Mouse (Mus musculus) limb, embryonic 14.5 days (tissue): ENCODE results near the gene Usp51. TPM values are rescaled to one million over a fixed set of nuclear protein-coding genes. Genes with fewer than 3 reads are reported as not detected.
"Not testable (repeated sequence)": the region's sequence is repeated elsewhere in the genome, so short reads cannot be mapped to it uniquely, and the experiment has no call there.

ENCODE experiments used
- ATAC-seq: fragments of 200-750 bp; cut with Nextera tagmentation; 2 replicates; pipeline ENCODE4 v1.8.0; 2017; ENCODE audit warnings: low read depth, moderate number of reproducible peaks, moderate TSS enrichment; ENCODE audit not compliant: low FRiP score
- DNase-seq: peaks from one replicate; pipeline ENCODE4 v3.0.0-alpha.2; 2015; ENCODE audit warnings: low spot score
- H3K27ac ChIP-seq: fragments of 300-500 bp; sonication (generic); replicated peaks from 2 replicates; pipeline ENCODE4 v1.5.1; 2014; ENCODE audit warnings: low read depth, mild to moderate bottlenecking, low read length, moderate library complexity, mixed read lengths
- H3K27me3 ChIP-seq: fragments of 300-500 bp; sonication (generic); 2 replicates; pipeline ENCODE4 v1.6.1; 2014; ENCODE audit warnings: low read length, mixed read lengths; ENCODE audit not compliant: control insufficient read depth, insufficient read depth
- H3K36me3 ChIP-seq: fragments of 300-500 bp; sonication (generic); 2 replicates; pipeline ENCODE4 v1.6.1; 2014; ENCODE audit warnings: mild to moderate bottlenecking, low read length, moderate library complexity, mixed read lengths; ENCODE audit not compliant: control insufficient read depth, insufficient read depth
- H3K4me1 ChIP-seq: fragments of 300-500 bp; sonication (generic); 2 replicates; pipeline ENCODE4 v1.6.1; 2014; ENCODE audit warnings: antibody characterized with exemption, low read length, mixed read lengths; ENCODE audit not compliant: control insufficient read depth, insufficient read depth
- H3K4me2 ChIP-seq: fragments of 300-500 bp; sonication (generic); replicated peaks from 2 replicates; pipeline ENCODE4 v1.6.1; 2014; ENCODE audit warnings: low read depth, mild to moderate bottlenecking, low read length, moderate library complexity; ENCODE audit not compliant: severe bottlenecking
- H3K4me3 ChIP-seq: fragments of 300-500 bp; sonication (generic); replicated peaks from 2 replicates; pipeline ENCODE4 v1.5.1; 2014; ENCODE audit warnings: low read length
- H3K9ac ChIP-seq: fragments of 300-500 bp; sonication (generic); 2 replicates; pipeline ENCODE4 v1.6.1; 2014; ENCODE audit warnings: mild to moderate bottlenecking, low read depth, low read length, moderate library complexity; ENCODE audit not compliant: severe bottlenecking
- H3K9me3 ChIP-seq: fragments of 300-500 bp; sonication (generic); 2 replicates; pipeline ENCODE4 v1.6.1; 2016; ENCODE audit warnings: low read length; ENCODE audit not compliant: control insufficient read depth
- POLR2A ChIP-seq: fragments of 200-500 bp; IDR thresholded peaks from 2 replicates; pipeline ENCODE4 v1.8.0; 2012; ENCODE audit warnings: inconsistent platforms, mild to moderate bottlenecking, moderate library complexity, borderline replicate concordance; ENCODE audit not compliant: insufficient read depth, insufficient read length; ENCODE audit errors: extremely low read depth
- WGBS: fragments of 180-500 bp; shearing (Covaris S2); extraction: QIAGEN DNeasy Blood & Tissue Kit; methylation state at CpG from one replicate; pipeline ENCODE4 v1.1.7; 2014; 5-methylcytosine and 5-hydroxymethylcytosine counted together
- polyA plus RNA-seq, 2 experiments: library from polyadenylated mRNA; depleted of rRNA in 1 of 2; stranded (reverse) in 1 of 2; unstranded in 1 of 2; fragments of >200 nt; fragmentation: Nextera tagmentation in 1 of 2; extraction: Ambion mirVana in 1 of 2; gene quantifications; 2 replicates each; pipeline versions ENCODE4 v1.2.1 to v1.2.3; 2012 to 2014

The Usp51 gene
- polyA plus RNA-seq, 2 experiments: 1.1 to 1.5 TPM

DNA sequence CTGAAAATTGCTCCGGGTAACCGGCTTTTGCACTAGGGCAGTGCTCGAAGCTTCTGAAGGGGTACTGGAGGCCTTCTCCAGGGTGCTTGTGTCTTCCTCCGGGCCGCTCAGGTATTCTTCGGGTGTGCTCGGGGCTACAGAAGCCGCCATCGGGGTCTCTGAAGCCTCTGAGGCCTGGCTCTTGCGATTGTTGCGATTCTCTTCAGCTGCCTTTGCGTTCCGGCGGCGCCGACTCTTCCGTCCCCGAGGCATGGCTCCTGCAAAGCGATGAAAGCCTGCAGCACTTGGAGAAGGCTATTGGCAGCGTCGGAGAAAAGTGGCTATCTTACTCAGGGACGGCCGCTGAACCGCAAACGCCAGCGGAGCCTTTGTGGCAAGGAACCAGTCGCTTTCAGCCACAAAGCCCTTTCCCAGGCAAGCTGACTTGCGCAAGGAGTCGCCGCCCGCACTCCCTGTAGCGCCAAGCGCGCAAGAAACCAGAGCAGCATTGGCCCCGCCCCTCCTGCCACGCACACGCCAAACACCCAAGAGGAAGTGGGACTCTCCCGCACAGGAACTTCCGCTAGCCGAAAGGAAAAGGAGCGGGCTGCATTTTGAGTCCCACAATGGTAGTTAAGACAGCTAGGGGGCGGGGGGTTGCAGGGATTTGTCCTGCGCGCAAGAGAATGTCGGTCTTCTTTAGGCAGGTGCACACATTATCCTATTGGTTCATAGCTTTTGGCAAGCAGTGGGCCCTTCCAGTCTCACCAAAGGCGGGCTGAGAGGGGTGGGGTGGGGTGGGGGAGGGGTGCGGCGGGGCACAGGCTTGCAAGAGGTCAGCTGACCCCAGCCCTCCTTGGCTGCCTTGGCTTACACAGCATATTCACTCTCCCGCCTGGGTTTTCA lies 31.1 kb downstream of the Usp51 start, which contains the start of gene Mageh1:
Gene Mageh1 (minus strand): TSS at position 489 of the 885 bp plus-strand sequence.
- Histone ChIP-seq H3K9ac (peak within 1 kb of the TSS; percentile 82), H3K9me3 (no peaks in the 10 kb centered on the region), H3K4me3 (peak within 1 kb of the TSS; percentile 55), H3K36me3 (no peaks in the 10 kb centered on the region), H3K27ac (peak within 1 kb of the TSS; percentile 92), H3K4me1 (no peaks in the 10 kb centered on the region), H3K4me2 (peak within 1 kb of the TSS; percentile 53), H3K27me3 (peaks cover 4% of the 10 kb centered on the region; the same call in 1 of the 2 replicates)
- peak; percentile 78 for DNase-seq
- peak; percentile 92 for ATAC-seq
- 13% methylated on average over 42 of the region's 49 CpGs for WGBS
- TF ChIP-seq POLR2A: peak; percentile 79; the same call in 1 of the 2 replicates

DNA sequence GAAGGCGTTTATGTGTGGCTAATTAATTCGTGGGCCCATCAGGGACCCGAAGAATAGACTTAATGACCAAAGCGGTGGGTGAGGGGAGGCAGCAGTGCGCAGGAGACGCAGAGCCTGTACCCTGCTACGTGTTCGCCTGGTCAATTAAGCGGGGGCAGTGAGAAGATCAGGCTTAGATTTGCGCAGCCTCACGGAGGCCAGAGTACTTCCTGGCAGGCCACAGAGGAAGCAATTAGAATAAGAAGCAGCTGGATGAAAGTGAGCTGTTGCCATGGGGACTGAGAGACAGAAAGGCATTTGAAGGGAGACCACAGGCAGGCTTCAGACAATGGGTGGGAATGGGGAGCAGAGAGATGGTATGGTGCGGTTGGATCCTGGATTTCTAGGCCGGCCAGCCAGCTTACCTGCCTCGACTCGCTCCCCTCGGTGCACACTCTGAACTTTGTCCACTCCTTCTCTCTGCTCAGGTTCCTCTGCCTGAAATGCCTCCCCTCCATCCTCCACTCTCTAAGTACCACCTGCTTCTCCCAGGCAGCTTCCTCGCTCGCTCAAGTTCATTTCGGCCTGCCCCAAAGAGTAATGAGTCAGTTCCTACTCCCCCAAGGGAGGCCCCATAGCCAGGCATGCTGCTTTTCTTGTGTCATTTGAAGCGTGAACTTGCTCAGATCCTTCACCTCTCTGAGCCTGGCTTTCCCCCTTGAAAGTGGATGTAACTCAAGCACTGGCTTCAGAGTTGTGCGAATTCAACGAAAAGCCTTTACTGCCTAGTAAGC lies 31.9 kb downstream of the Usp51 start:
- H3K27me3 ChIP-seq, DNase-seq, H3K9ac ChIP-seq, H3K36me3 ChIP-seq, H3K4me1 ChIP-seq, H3K9me3 ChIP-seq, H3K27ac ChIP-seq: not testable (repeated sequence)
- 9% methylated on average over 7 of the region's 22 CpGs for WGBS
- H3K4me2 ChIP-seq: peak overlapping the region; percentile 53
- peak; percentile 75 for ATAC-seq
- H3K4me3 ChIP-seq: peak overlapping the region; percentile 55

Other genes starting within 250 kb of the Usp51 start
- gene Shroom2, start 237.0 kb upstream of the Usp51 start, polyA plus RNA-seq (2012; rRNA removed): 7.0 and 8.0 TPM in 2 replicates
- 8.2 and 8.7 TPM in 2 replicates for gene Shroom2, start 237.0 kb upstream of the Usp51 start, polyA plus RNA-seq (2014; fragmentation: Nextera tagmentation; extraction: Ambion mirVana)
- 0.29 and 0.45 TPM in 2 replicates for gene Gpr143, start 224.5 kb upstream of the Usp51 start, polyA plus RNA-seq (2012; rRNA removed)
- 0.39 and 0.53 TPM in 2 replicates for gene Gpr143, start 224.5 kb upstream of the Usp51 start, polyA plus RNA-seq (2014; fragmentation: Nextera tagmentation; extraction: Ambion mirVana)
- gene Mageh1, start 31.1 kb downstream of the Usp51 start, polyA plus RNA-seq (2012; rRNA removed): 50.3 and 57.2 TPM in 2 replicates
- 64.9 and 72.3 TPM in 2 replicates for gene Mageh1, start 31.1 kb downstream of the Usp51 start, polyA plus RNA-seq (2014; fragmentation: Nextera tagmentation; extraction: Ambion mirVana)
- gene Foxr2, start 112.3 kb downstream of the Usp51 start, polyA plus RNA-seq (2012; rRNA removed): 0.06 and 0.10 TPM in 2 replicates
- not detected in 2 replicates for gene Foxr2, start 112.3 kb downstream of the Usp51 start, polyA plus RNA-seq (2014; fragmentation: Nextera tagmentation; extraction: Ambion mirVana)
- gene Rragb, start 133.5 kb downstream of the Usp51 start, polyA plus RNA-seq (2012; rRNA removed): 9.2 and 9.3 TPM in 2 replicates
- gene Rragb, start 133.5 kb downstream of the Usp51 start, polyA plus RNA-seq (2014; fragmentation: Nextera tagmentation; extraction: Ambion mirVana): 1.5 and 3.2 TPM in 2 replicates
- 3.9 and 5.1 TPM in 2 replicates for gene Klf8, start 231.0 kb downstream of the Usp51 start, polyA plus RNA-seq (2012; rRNA removed)
- gene Klf8, start 231.0 kb downstream of the Usp51 start, polyA plus RNA-seq (2014; fragmentation: Nextera tagmentation; extraction: Ambion mirVana): 1.3 and 1.9 TPM in 2 replicates